Mouse (Mus musculus): ENCODE measurements around the gene Zmat1. TPM values are rescaled to one million over a fixed set of nuclear protein-coding genes. Genes with fewer than 3 reads are reported as not detected.

Gene Zmat1
- polyA plus RNA-seq, 1 experiment from 2014 or later, result 9.6 TPM

DNA sequence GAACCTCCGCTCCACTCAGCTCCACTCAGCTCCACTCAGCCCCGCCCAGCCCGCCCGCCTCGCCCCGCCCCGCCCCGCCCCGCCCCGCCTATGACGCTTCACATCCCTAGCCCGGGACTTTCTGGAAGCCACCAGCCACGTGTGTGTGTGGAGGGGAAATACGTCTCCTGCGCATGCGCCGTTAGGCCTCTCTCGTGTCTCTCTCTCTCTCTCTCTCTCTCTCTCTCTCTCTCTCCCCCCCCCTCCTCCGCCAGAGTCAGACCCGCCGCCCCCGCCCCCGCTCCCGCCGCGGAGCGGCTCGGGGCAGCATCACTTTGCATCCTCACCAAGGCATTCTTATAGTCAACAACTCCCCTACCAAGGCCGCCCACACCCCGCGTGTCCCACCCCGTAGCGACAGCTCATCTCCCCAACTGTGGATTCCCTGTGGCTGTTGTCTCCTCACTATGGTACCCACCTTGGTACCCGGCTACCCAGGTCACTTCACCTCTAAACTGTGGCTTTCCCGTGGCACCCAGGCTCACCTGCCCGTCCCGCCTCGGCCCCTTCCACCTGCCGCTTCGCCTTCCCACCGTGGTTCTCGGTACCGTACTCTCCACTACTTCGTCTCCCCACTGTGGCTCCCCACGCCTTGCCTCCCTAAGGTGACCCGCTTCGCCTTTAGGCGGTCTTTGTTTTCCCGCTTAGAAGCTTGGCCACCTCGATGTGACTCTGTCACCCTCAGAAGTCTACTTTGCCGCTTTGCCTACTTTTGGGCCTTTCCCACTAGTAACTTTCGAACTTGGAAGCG lies 45.5 kb downstream of the Zmat1 start:
- H3K4me3 ChIP-seq (replicated peaks; ENCODE audit: low read depth, low read length), result peak overlapping the region; percentile 26
- no peak overlapping the region for H3K27ac ChIP-seq (replicated peaks; ENCODE audit: low read depth, low read length)
- ATAC-seq (ENCODE audit: low FRiP score, low TSS enrichment) (peak; percentile 87), DNase-seq (peak; percentile 82)
- no peaks in the 10 kb centered on the region for H3K27me3 ChIP-seq (ENCODE audit: control insufficient read depth, insufficient read depth, low read length)
- no peak overlapping the region for H3K9ac ChIP-seq (replicated peaks; ENCODE audit: low read length)
- H3K4me1 ChIP-seq (ENCODE audit: control insufficient read depth, insufficient read depth, low read length), result no peaks in the 10 kb centered on the region
- WGBS, result 50% methylated on average over 50 of the region's 53 CpGs
- no peaks in the 10 kb centered on the region for H3K9me3 ChIP-seq (ENCODE audit: control insufficient read depth, low read length)
- no peaks in the 10 kb centered on the region for H3K36me3 ChIP-seq (ENCODE audit: control insufficient read depth, insufficient read depth, low read length)
- H3K4me2 ChIP-seq (ENCODE audit: low read length), result peak overlapping the region; percentile 47

- H3K27ac ChIP-seq (replicated peaks; ENCODE audit: low read depth, low read length), result no peak overlapping the region
- H3K4me2 ChIP-seq (ENCODE audit: low read length), result no peak overlapping the region
- peak; percentile 72 for DNase-seq
- no peaks in the 10 kb centered on the region for H3K36me3 ChIP-seq (ENCODE audit: control insufficient read depth, insufficient read depth, low read length)
- no peaks in the 10 kb centered on the region for H3K9me3 ChIP-seq (ENCODE audit: control insufficient read depth, low read length)
- H3K9ac ChIP-seq (replicated peaks; ENCODE audit: low read length), result no peak overlapping the region
- no peaks in the 10 kb centered on the region for H3K4me1 ChIP-seq (ENCODE audit: control insufficient read depth, insufficient read depth, low read length)
- 39% methylated on average over 5 of the region's 5 CpGs for WGBS
- H3K4me3 ChIP-seq (replicated peaks; ENCODE audit: low read depth, low read length), result no peak overlapping the region
- no peaks in the 10 kb centered on the region for H3K27me3 ChIP-seq (ENCODE audit: control insufficient read depth, insufficient read depth, low read length)
- ATAC-seq (ENCODE audit: low FRiP score, low TSS enrichment), result no peak
Observed at GRCm38 (mm10) chrX:134930361-134930760, 78.6 kb downstream of the Zmat1 start.

DNA sequence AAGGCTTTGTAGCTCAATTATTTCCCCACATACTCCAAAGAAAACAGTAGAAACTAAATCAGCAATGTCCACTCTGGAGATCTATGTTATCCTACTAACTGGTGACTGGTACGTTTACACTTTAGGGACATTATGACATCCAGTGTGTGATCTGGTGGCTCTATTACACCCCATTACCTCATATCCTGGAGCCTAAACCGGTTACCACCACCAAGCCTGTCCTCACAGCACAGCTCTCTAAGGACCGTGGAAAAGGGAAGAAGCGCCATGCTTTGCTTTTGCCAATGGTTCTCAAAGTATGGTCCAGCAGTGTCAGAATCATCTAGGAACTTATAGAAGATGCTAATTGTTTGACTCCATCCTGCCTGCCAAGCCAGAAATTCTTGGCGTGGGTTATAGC lies 79.1 kb downstream of the Zmat1 start:
- WGBS, result 76% methylated on average over 5 of the region's 5 CpGs
- DNase-seq, result no peak

DNA sequence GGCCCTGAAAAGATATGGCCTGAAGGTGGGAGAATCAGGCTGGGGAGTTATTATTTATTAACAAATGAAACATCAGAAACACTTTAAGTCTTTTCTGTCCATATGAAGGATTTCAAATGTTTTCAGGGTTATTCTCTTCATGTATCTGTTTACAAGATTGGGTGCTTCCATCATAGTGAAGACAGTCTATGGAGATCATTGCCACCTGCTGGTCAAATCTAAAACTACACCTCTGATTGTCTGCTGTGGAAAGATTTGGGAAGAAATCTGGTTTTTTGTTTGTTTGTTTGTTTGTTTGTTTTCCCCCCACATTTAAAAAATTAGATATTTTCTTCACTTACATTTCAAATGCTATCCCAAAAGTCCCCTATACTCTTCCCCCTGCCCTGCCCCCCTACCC lies 84.0 kb downstream of the Zmat1 start:
- Histone ChIP-seq H3K4me2 (ENCODE audit: low read length) (no peak overlapping the region), H3K4me3 (replicated peaks; ENCODE audit: low read depth, low read length) (no peak overlapping the region), H3K27me3 (ENCODE audit: control insufficient read depth, insufficient read depth, low read length) (no peaks in the 10 kb centered on the region), H3K9ac (replicated peaks; ENCODE audit: low read length) (no peak overlapping the region), H3K27ac (replicated peaks; ENCODE audit: low read depth, low read length) (no peak overlapping the region), H3K4me1 (ENCODE audit: control insufficient read depth, insufficient read depth, low read length) (no peaks in the 10 kb centered on the region), H3K9me3 (ENCODE audit: control insufficient read depth, low read length) (no peaks in the 10 kb centered on the region), H3K36me3 (ENCODE audit: control insufficient read depth, insufficient read depth, low read length) (no peaks in the 10 kb centered on the region)
- ATAC-seq (ENCODE audit: low FRiP score, low TSS enrichment) (no peak), DNase-seq (peak; percentile 82)

More for the DNA sequence above, 79.1 kb downstream of the Zmat1 start:
- Histone ChIP-seq H3K4me3 (replicated peaks; ENCODE audit: low read depth, low read length) (no peak overlapping the region), H3K27me3 (ENCODE audit: control insufficient read depth, insufficient read depth, low read length) (no peaks in the 10 kb centered on the region), H3K4me2 (ENCODE audit: low read length) (no peak overlapping the region), H3K4me1 (ENCODE audit: control insufficient read depth, insufficient read depth, low read length) (no peaks in the 10 kb centered on the region), H3K9me3 (ENCODE audit: control insufficient read depth, low read length) (no peaks in the 10 kb centered on the region), H3K36me3 (ENCODE audit: control insufficient read depth, insufficient read depth, low read length) (no peaks in the 10 kb centered on the region), H3K9ac (replicated peaks; ENCODE audit: low read length) (no peak overlapping the region), H3K27ac (replicated peaks; ENCODE audit: low read depth, low read length) (no peak overlapping the region)
- ATAC-seq (ENCODE audit: low FRiP score, low TSS enrichment), result no peak

DNA sequence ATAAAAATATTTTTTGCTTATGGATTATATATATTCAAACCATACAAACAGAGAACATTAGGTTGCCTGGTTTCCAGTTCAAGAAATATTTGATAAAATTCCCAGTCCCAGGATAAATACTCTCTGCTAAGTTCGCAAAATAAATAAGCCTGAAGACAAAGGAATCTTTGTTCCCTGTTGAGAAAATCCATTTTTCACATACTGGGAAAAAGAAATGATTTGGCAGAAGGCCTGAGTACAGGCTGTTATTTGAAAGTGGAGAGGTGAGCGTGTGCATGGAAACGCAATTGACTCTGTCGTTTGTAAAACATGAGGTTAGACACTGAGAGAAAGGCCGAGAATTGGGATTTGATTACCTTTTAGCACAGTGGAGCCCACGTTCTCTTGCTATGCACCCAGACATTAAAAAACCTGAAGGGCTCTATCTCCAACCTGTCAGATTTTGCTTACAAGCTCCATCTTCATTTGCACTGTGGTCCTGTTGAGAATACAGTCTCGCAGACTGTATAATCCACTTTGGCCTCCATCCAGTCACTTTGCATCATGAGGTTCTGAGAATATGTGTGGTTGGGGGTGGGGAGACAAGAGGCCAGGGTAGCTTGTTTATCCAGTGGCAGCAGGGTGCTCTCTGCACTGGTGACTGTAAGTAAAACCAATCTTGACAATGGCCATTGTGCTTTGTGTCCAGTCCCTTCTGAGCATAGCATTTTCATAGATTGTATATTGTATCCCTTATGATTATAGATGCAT lies 85.2 kb downstream of the Zmat1 start:
- Histone ChIP-seq H3K36me3 (ENCODE audit: control insufficient read depth, insufficient read depth, low read length) (no peaks in the 10 kb centered on the region), H3K4me1 (ENCODE audit: control insufficient read depth, insufficient read depth, low read length) (no peaks in the 10 kb centered on the region), H3K4me3 (replicated peaks; ENCODE audit: low read depth, low read length) (no peak overlapping the region), H3K4me2 (ENCODE audit: low read length) (no peak overlapping the region), H3K27me3 (ENCODE audit: control insufficient read depth, insufficient read depth, low read length) (no peaks in the 10 kb centered on the region), H3K27ac (replicated peaks; ENCODE audit: low read depth, low read length) (no peak overlapping the region), H3K9me3 (ENCODE audit: control insufficient read depth, low read length) (no peaks in the 10 kb centered on the region), H3K9ac (replicated peaks; ENCODE audit: low read length) (no peak overlapping the region)
- ATAC-seq (ENCODE audit: low FRiP score, low TSS enrichment) (no peak; the same call in 1 of the 2 replicates), DNase-seq (peak; percentile 59)
- WGBS, result 57% methylated on average over 7 of the region's 7 CpGs

Other genes with a start within 250 kb of the Zmat1 start
- gene Armcx2, start 200.0 kb downstream of the Zmat1 start, polyA plus RNA-seq (2014; fragmentation: Nextera tagmentation; extraction: Ambion mirVana), result 81.8 and 90.9 TPM in 2 replicates
- 0.27 and 0.43 TPM in 2 replicates for gene Nxf2, start 44.5 kb downstream of the Zmat1 start, polyA plus RNA-seq (2014; fragmentation: Nextera tagmentation; extraction: Ambion mirVana)
- gene Gm15023, start 168.4 kb upstream of the Zmat1 start, polyA plus RNA-seq (2014; fragmentation: Nextera tagmentation; extraction: Ambion mirVana), result not detected in 2 replicates
- gene Tceal6, start 201.5 kb upstream of the Zmat1 start, polyA plus RNA-seq (2014; fragmentation: Nextera tagmentation; extraction: Ambion mirVana), result 14.6 and 26.2 TPM in 2 replicates

Data from midbrain, embryonic 14.5 days (tissue).